Mouse (Mus musculus) urinary bladder, adult 18-20 months (tissue): ENCODE results near the gene Serping1.
"Not testable (repeated sequence)": the region's sequence is repeated elsewhere in the genome, so short reads cannot be mapped to it uniquely, and the experiment has no call there.

Experiments
- DNase-seq, 2 experiments: peaks; one replicate each; pipeline ENCODE4 v3.0.0; 2022; ENCODE audit warnings: low spot score in 2 of 2, mixed read lengths in 2 of 2

Gene Serping1

GRCm38 (mm10) chr2:84740608-84741333 lies 34.5 kb downstream of the Serping1 start:
- no peak for DNase-seq

- DNase-seq: no peak
Observed at GRCm38 (mm10) chr2:84738271-84738911, 36.9 kb downstream of the Serping1 start.

- no peak for DNase-seq
Observed at GRCm38 (mm10) chr2:84737451-84737925, 37.8 kb downstream of the Serping1 start.

GRCm38 (mm10) chr2:84736312-84737161 lies 38.7 kb downstream of the Serping1 start:
- DNase-seq: no peak

- no peak for DNase-seq
Observed at GRCm38 (mm10) chr2:84735346-84735920, 39.8 kb downstream of the Serping1 start.

GRCm38 (mm10) chr2:84734919-84735318 lies 40.3 kb downstream of the Serping1 start:
- DNase-seq: no peak

- no peak for DNase-seq
Observed at GRCm38 (mm10) chr2:84734351-84734864, 40.8 kb downstream of the Serping1 start.

GRCm38 (mm10) chr2:84733579-84734300 lies 41.5 kb downstream of the Serping1 start, which contains the start of gene Ypel4:
Gene Ypel4 (plus strand): TSS chr2:84734058.
- peak in 1 of 2 experiments; percentile 56 for DNase-seq

GRCm38 (mm10) chr2:84732394-84732793 lies 42.9 kb downstream of the Serping1 start:
- DNase-seq: no peak

- DNase-seq: no peak
Observed at GRCm38 (mm10) chr2:84731206-84731605, 44.0 kb downstream of the Serping1 start.

GRCm38 (mm10) chr2:84728191-84728590 lies 47.1 kb downstream of the Serping1 start:
- DNase-seq: not testable (repeated sequence)

GRCm38 (mm10) chr2:84727172-84727858 lies 47.9 kb downstream of the Serping1 start, which contains the start of gene Clp1:
Gene Clp1 (minus strand): TSS chr2:84727350.
- peak; percentile 88 to 94 for DNase-seq

GRCm38 (mm10) chr2:84726716-84727115 lies 48.5 kb downstream of the Serping1 start:
- no peak for DNase-seq

GRCm38 (mm10) chr2:84725770-84726169 lies 49.5 kb downstream of the Serping1 start:
- DNase-seq: no peak

GRCm38 (mm10) chr2:84723856-84724255 lies 51.4 kb downstream of the Serping1 start:
- no peak for DNase-seq

- DNase-seq: no peak
Observed at GRCm38 (mm10) chr2:84721182-84721581, 54.1 kb downstream of the Serping1 start.

- DNase-seq: no peak
Observed at GRCm38 (mm10) chr2:84720718-84721117, 54.5 kb downstream of the Serping1 start.

GRCm38 (mm10) chr2:84717357-84717756 lies 57.9 kb downstream of the Serping1 start:
- DNase-seq: no peak

- DNase-seq: no peak
Observed at GRCm38 (mm10) chr2:84716423-84717355, 58.6 kb downstream of the Serping1 start.
